13 mouse cellular contexts compared by ENCODE assay signal in genomic region chr17:27824941-27825340, GRCm38 (mm10). TPM values are rescaled to one million over a fixed set of nuclear protein-coding genes. Genes with fewer than 3 reads are reported as not detected.
DNase-seq lines count a peak whose midpoint lies in the region; ATAC-seq and TF ChIP-seq lines count a peak whose summit lies in the region.
"Had no signal": no experiment of that assay in that cellular context is flagged by ENCODE, and none has a peak within 500 bp of the region (broad histone marks: within the 10 kb centered on the region; RNA-seq: fewer than 3 reads in every experiment).

No protein-coding gene starts in this region.

- H3K4me3 ChIP-seq in ES-Bruce4 (ENCODE audit: low read depth, low read length), result no peak overlapping the region
- no peak overlapping the region for H3K4me3 ChIP-seq in liver, embryonic 11.5 days (ENCODE audit: low read depth, low read length)
- H3K4me3 ChIP-seq in kidney, adult 2 months (ENCODE audit: insufficient read depth, low read depth, low read length), result no peak overlapping the region
- H3K4me3 ChIP-seq: forebrain, embryonic 10.5 days; hindbrain, embryonic 12.5 days; kidney, embryonic 15.5 days had no signal

- no peak for TF ChIP-seq EP300 in ES-Bruce4 (IDR thresholded peaks at IDR 0.05; ENCODE audit: insufficient read depth, low read depth, low read length)

- H3K27ac ChIP-seq in ES-Bruce4 (ENCODE audit: insufficient read depth, low read length), result peak overlapping the region; percentile 74
- 0 out of 2 replicates have a peak overlapping the region, but pooled peaks have one; percentile 68 for H3K27ac ChIP-seq in liver, embryonic 11.5 days (ENCODE audit: low read depth, low read length)
- H3K27ac ChIP-seq in kidney, adult 2 months (ENCODE audit: insufficient read depth, low read depth, low read length), result no peak overlapping the region
- H3K27ac ChIP-seq: forebrain, embryonic 10.5 days; hindbrain, embryonic 12.5 days; kidney, embryonic 15.5 days had no signal

- no peaks in the 10 kb centered on the region for H3K27me3 ChIP-seq in ES-Bruce4 (ENCODE audit: control insufficient read depth, insufficient read depth, low read length, poor library complexity, severe bottlenecking)
- no peaks in the 10 kb centered on the region for H3K27me3 ChIP-seq in liver, embryonic 11.5 days (replicated peaks; ENCODE audit: control insufficient read depth, insufficient read depth, low read length)
- H3K27me3 ChIP-seq in kidney, adult 2 months (replicated peaks; ENCODE audit: control insufficient read depth, insufficient read depth, low read length), result no peaks in the 10 kb centered on the region
- H3K27me3 ChIP-seq: kidney, embryonic 15.5 days had no signal

- H3K36me3 ChIP-seq in ES-Bruce4 (ENCODE audit: control insufficient read depth, insufficient read depth, low read length, poor library complexity, severe bottlenecking), result no peaks in the 10 kb centered on the region
- no peaks in the 10 kb centered on the region for H3K36me3 ChIP-seq in liver, embryonic 11.5 days (ENCODE audit: control insufficient read depth, insufficient read depth, low read length)
- no peaks in the 10 kb centered on the region for H3K36me3 ChIP-seq in kidney, adult 2 months (ENCODE audit: control insufficient read depth, insufficient read depth, low read length)
- H3K36me3 ChIP-seq: forebrain, embryonic 10.5 days; hindbrain, embryonic 12.5 days; kidney, embryonic 15.5 days had no signal

- WGBS in liver, embryonic 11.5 days, result 37% methylated on average over 1 of the region's 1 CpGs
- WGBS in kidney, adult 2 months, result 59% methylated on average over 1 of the region's 1 CpGs

- DNase-seq in lung, postnatal 25 days (ENCODE audit: low spot score), result peak; percentile 18
- DNase-seq in lung, postnatal 10 days, result no peak
- DNase-seq in liver, embryonic 11.5 days (ENCODE audit: low spot score), result no peak
- peak; percentile 31 for DNase-seq in naive thymus-derived CD4-positive, alpha-beta T cell, adult 2 months (ENCODE audit: low read depth)
- DNase-seq in adrenal gland, postnatal 14 days, result no peak
- no peak for DNase-seq in kidney, adult 2 months
- DNase-seq: cerebellum, adult 11 months; retina, postnatal 1 day had no signal

- ATAC-seq in liver, embryonic 11.5 days (replicated peaks; ENCODE audit: low FRiP score), result no peak
- ATAC-seq in erythroid progenitor cell, adult 5-6 weeks (replicated peaks; ENCODE audit: low FRiP score, poor library complexity, severe bottlenecking), result no peak

- peak overlapping the region; percentile 78 for H3K4me2 ChIP-seq in liver, embryonic 11.5 days
- H3K4me2 ChIP-seq: hindbrain, embryonic 12.5 days had no signal

- peak overlapping the region; percentile 9; the same call in 1 of the 2 replicates for H3K9ac ChIP-seq in ES-Bruce4 (ENCODE audit: low read depth, poor library complexity, severe bottlenecking)
- no peak overlapping the region for H3K9ac ChIP-seq in liver, embryonic 11.5 days (ENCODE audit: low read depth, low read length)
- H3K9ac ChIP-seq: hindbrain, embryonic 12.5 days; kidney, embryonic 15.5 days had no signal

- H3K4me1 ChIP-seq in ES-Bruce4 (ENCODE audit: control insufficient read depth, insufficient read depth, low read length), result peaks cover 5% of the 10 kb centered on the region
- H3K4me1 ChIP-seq in liver, embryonic 11.5 days (replicated peaks; ENCODE audit: control insufficient read depth, insufficient read depth, low read length), result peaks cover 36% of the 10 kb centered on the region
- H3K4me1 ChIP-seq in kidney, adult 2 months (ENCODE audit: control insufficient read depth, insufficient read depth, low read length), result peaks cover 7% of the 10 kb centered on the region; the same call in 1 of the 2 replicates

- no peaks in the 10 kb centered on the region for H3K9me3 ChIP-seq in ES-Bruce4 (replicated peaks; ENCODE audit: control insufficient read depth, insufficient read depth, low read length, poor library complexity, severe bottlenecking)
- H3K9me3 ChIP-seq in liver, embryonic 11.5 days (ENCODE audit: control insufficient read depth, low read length), result no peaks in the 10 kb centered on the region
- H3K9me3 ChIP-seq: forebrain, embryonic 10.5 days; hindbrain, embryonic 12.5 days; kidney, embryonic 15.5 days had no signal

- TF ChIP-seq CTCF in ES-Bruce4 (IDR thresholded peaks at IDR 0.05; ENCODE audit: low read depth, low read length), result no peak
- no peak for TF ChIP-seq CTCF in kidney, adult 2 months (conservative IDR thresholded peaks at IDR 0.05; ENCODE audit: insufficient read depth, insufficient read length, low read depth, low read length)

- TF ChIP-seq POLR2A in ES-Bruce4 (IDR thresholded peaks at IDR 0.05; ENCODE audit: insufficient read depth, low read length), result no peak
- TF ChIP-seq POLR2A in kidney, adult 2 months (IDR thresholded peaks at IDR 0.05; ENCODE audit: low read depth, low read length), result no peak

RNA-seq across cellular contexts. Expression of gene D17Wsu92e, which starts 4.5 kb away (rescaled TPM):
- 90.6 and 95.0 TPM in 2 replicates for polyA plus RNA-seq in ES-Bruce4 (2011; ENCODE audit: insufficient read depth, insufficient read length, low read depth, missing spikeins)
- 19.2 and 22.7 TPM in 2 replicates for polyA plus RNA-seq in liver, embryonic 11.5 days (2014; fragmentation: Nextera tagmentation; extraction: Ambion mirVana)
- total RNA-seq in adrenal gland, postnatal 14 days (2021), result 142 and 151 TPM in 2 replicates
- 162 and 189 TPM in 2 replicates for polyA plus RNA-seq in kidney, adult 2 months (2012; rRNA removed)
- total RNA-seq in erythroid progenitor cell, adult 5-6 weeks (2015; ENCODE audit: low replicate concordance), result 66.7 and 69.2 TPM in 2 replicates
- 124 and 152 TPM in 2 replicates for total RNA-seq in erythroid progenitor cell, adult 5-6 weeks (2017; ENCODE audit: low replicate concordance)

RNA-seq across cellular contexts. Expression of gene Snrpc, which starts 13.0 kb away (rescaled TPM):
- polyA plus RNA-seq in ES-Bruce4 (2011; ENCODE audit: insufficient read depth, insufficient read length, low read depth, missing spikeins), result 266 and 268 TPM in 2 replicates
- 305 and 315 TPM in 2 replicates for polyA plus RNA-seq in liver, embryonic 11.5 days (2014; fragmentation: Nextera tagmentation; extraction: Ambion mirVana)
- total RNA-seq in adrenal gland, postnatal 14 days (2021), result 93.1 and 94.6 TPM in 2 replicates
- 55.8 and 61.2 TPM in 2 replicates for polyA plus RNA-seq in kidney, adult 2 months (2012; rRNA removed)
- 69.2 and 80.1 TPM in 2 replicates for total RNA-seq in erythroid progenitor cell, adult 5-6 weeks (2015; ENCODE audit: low replicate concordance)
- total RNA-seq in erythroid progenitor cell, adult 5-6 weeks (2017; ENCODE audit: low replicate concordance), result 29.2 and 44.5 TPM in 2 replicates

RNA-seq across cellular contexts. Expression of gene Uhrf1bp1, which starts 31.3 kb away (rescaled TPM):
- polyA plus RNA-seq in ES-Bruce4 (2011; ENCODE audit: insufficient read depth, insufficient read length, low read depth, missing spikeins), result 18.4 and 22.3 TPM in 2 replicates
- 9.2 and 9.4 TPM in 2 replicates for polyA plus RNA-seq in liver, embryonic 11.5 days (2014; fragmentation: Nextera tagmentation; extraction: Ambion mirVana)
- total RNA-seq in adrenal gland, postnatal 14 days (2021), result 24.4 and 29.9 TPM in 2 replicates
- 8.0 and 9.6 TPM in 2 replicates for polyA plus RNA-seq in kidney, adult 2 months (2012; rRNA removed)
- total RNA-seq in erythroid progenitor cell, adult 5-6 weeks (2015; ENCODE audit: low replicate concordance), result 2.9 and 11.2 TPM in 2 replicates
- 4.2 and 6.0 TPM in 2 replicates for total RNA-seq in erythroid progenitor cell, adult 5-6 weeks (2017; ENCODE audit: low replicate concordance)

Comparison
In these comparisons a context has a peak if more than half of its experiments do, and no peak if none do; other contexts are left out.
1. DNase-seq: peak in lung, postnatal 25 days (single experiment) and naive thymus-derived CD4-positive, alpha-beta T cell, adult 2 months (single experiment); none in lung, postnatal 10 days (single experiment), liver, embryonic 11.5 days (single experiment), adrenal gland, postnatal 14 days (single experiment) and kidney, adult 2 months (single experiment).